Mouse (Mus musculus): ENCODE measurements at regions not wholly inside any gene's neighbourhood (a gene's known extent, or its start where the extent isn't known, plus 50 kb on each side); places are given as distances from the start of the nearest gene placed in this dataset.

DNA sequence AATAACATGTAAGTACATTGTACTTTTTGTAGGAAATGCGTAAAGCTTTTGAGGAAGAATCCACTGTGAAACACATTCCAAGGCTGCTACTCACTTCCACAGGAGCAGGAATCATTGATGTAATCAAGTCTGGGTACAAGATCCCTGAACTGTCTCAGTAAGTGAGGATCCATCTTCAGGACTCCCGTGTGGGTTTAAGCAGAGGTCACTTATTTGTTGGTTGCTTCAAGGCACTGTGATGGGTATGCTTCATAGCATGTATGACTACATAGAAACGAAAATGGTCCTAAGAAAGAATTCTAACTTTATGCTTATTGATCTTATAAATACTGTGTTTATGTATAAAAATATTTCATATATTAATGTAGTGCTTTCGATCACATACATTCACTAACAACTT lies 72.6 kb upstream of the Chil4 start:
- TF ChIP-seq CTCF (IDR thresholded peaks at IDR 0.05) (no peak), EP300 (IDR thresholded peaks at IDR 0.05) (no peak)

Data from lung, postnatal 0 days (tissue).